Mouse (Mus musculus): ENCODE data around the gene Psmd4. TPM values are rescaled to one million over a fixed set of nuclear protein-coding genes. Genes with fewer than 3 reads are reported as not detected.
A peak's percentile ranks its signal among the peaks of the same experiment; 100 is the strongest.
"Not testable (repeated sequence)": the region's sequence is repeated elsewhere in the genome, so short reads cannot be mapped to it uniquely, and the experiment has no call there.

Gene Psmd4
- polyA plus RNA-seq, 1 experiment from 2014 or later = 229 TPM

DNA sequence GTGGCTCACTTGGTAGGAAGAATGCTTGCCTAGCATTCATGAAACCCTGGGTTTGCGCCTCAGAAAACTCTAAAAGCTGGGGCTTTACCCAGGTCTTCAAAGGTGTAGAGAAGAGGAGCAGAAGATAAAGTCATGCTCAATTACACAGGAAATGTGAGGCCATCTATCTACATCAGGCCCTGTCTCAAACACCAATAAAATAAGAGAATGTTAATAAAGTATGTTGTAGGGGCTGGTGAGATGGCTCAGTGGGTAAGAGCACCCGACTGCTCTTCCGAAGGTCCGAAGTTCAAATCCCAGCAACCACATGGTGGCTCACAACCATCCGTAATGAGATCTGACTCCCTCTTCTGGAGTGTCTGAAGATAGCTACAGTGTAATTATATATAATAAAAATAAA lies 21.5 kb downstream of the Psmd4 start:
- not testable (repeated sequence) for H3K4me3 ChIP-seq; H3K9me3 ChIP-seq (replicated peaks); ATAC-seq; H3K4me2 ChIP-seq; H3K27me3 ChIP-seq (replicated peaks); H3K36me3 ChIP-seq; H3K27ac ChIP-seq; H3K9ac ChIP-seq
- peaks cover 36% of the 10 kb centered on the region for H3K4me1 ChIP-seq
- 85% methylated on average over 5 of the region's 5 CpGs for WGBS (ENCODE audit: insufficient replicate concordance)

DNA sequence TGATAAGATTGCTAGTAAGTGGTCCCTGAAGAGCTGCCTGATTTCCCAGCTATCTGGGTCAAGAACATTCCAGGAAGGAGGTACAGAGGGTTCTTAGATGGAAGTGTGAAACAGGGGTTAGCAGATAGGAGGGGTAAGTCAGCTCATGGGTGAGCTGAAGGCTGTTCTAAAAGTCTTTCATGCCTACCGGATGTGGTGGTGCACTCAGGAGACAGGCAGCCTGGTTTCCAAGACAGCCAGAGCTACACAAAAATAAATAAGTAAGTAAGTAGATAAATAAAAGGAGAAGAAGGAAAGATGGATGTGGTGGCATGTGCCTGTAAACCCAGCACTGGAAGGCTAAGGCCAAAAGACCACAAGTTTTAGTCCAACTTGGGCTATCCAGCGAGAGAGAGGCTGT lies 23.7 kb downstream of the Psmd4 start:
- H3K4me1 ChIP-seq = peaks cover 25% of the 10 kb centered on the region
- H3K36me3 ChIP-seq = peaks cover 5% of the 10 kb centered on the region; the same call in 1 of the 2 replicates
- H3K4me3 ChIP-seq = no peak overlapping the region
- no peaks in the 10 kb centered on the region for H3K9me3 ChIP-seq (replicated peaks)
- no peak overlapping the region for H3K27ac ChIP-seq
- no peaks in the 10 kb centered on the region for H3K27me3 ChIP-seq (replicated peaks)
- 76% methylated on average over 2 of the region's 2 CpGs for WGBS (ENCODE audit: insufficient replicate concordance)
- no peak overlapping the region for H3K4me2 ChIP-seq
- ATAC-seq = no peak
- no peak overlapping the region for H3K9ac ChIP-seq

DNA sequence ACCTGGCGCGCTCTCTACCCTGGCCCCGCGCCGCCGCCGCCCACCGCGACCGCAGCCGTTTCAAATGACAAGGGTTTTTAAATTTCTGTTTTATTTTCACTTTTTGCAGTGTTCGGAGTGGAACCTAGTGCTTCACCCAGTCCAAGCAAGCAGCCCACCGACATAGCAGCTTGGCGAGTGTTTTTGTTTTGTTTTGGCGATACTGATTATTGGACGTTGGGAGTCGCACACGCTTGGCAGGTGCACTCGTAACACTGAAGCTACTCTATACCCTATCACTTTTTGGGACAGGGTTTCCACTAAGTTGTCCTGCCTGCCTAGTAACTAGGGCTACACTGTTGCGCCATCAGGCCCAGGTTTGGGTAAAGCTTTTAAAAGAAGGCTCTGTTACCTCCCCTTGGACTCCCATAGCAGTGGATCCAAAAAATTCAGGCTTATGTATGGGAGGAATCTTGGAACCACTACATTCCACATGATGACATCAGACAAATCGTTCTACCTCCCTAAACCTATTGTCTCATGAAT lies 25.8 kb downstream of the Psmd4 start:
- H3K27me3 ChIP-seq (replicated peaks) = no peaks in the 10 kb centered on the region
- H3K9me3 ChIP-seq (replicated peaks) = no peaks in the 10 kb centered on the region
- peak overlapping the region; percentile 91 for H3K4me3 ChIP-seq
- WGBS (ENCODE audit: insufficient replicate concordance) = 4% methylated on average over 21 of the region's 21 CpGs
- peaks cover 39% of the 10 kb centered on the region for H3K4me1 ChIP-seq
- H3K36me3 ChIP-seq = peaks cover 21% of the 10 kb centered on the region
- peak overlapping the region; percentile 79 for H3K9ac ChIP-seq
- peak overlapping the region; percentile 97 for H3K4me2 ChIP-seq
- no peak for ATAC-seq
- peak overlapping the region; percentile 97 for H3K27ac ChIP-seq

DNA sequence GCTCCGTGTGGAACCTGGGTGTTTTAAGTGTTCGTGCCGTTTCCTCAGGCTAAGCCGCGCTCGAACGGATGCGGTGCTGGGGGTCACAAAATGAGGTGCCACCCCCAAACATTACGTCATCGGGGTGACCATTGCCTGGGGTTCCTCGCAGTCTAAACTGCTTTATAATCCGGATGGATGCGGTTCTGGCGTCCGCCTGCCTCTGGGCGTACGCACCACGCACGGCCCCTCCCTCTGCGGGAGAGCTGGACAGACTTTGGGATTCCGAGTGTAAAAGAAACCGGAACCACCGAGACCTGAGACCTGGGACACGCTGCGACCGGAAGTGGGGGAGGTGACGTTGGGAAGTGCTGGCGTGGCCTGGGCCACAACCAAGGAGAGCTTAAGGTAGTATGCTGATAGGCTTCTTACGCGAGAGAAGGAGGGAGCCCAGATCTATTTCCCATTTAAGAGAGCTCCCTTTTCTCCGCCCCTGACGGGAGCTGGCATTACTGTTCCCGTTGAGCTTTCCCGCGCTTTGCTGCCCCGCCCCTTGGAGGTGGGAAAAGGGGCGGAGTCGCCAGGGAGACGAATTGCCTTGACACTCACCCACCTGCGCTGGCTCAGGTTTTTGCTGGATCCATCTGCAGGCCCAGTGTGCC lies 26.4 kb downstream of the Psmd4 start:
- peak overlapping the region; percentile 97 for H3K4me2 ChIP-seq
- peak; percentile 61 for ATAC-seq
- WGBS (ENCODE audit: insufficient replicate concordance) = under 1% methylated on average over 40 of the region's 40 CpGs
- peaks cover 27% of the 10 kb centered on the region for H3K36me3 ChIP-seq
- peaks cover 45% of the 10 kb centered on the region for H3K4me1 ChIP-seq
- no peaks in the 10 kb centered on the region for H3K9me3 ChIP-seq (replicated peaks)
- peak overlapping the region; percentile 91 for H3K4me3 ChIP-seq
- no peaks in the 10 kb centered on the region for H3K27me3 ChIP-seq (replicated peaks)
- H3K27ac ChIP-seq = peak overlapping the region; percentile 97
- H3K9ac ChIP-seq = peak overlapping the region; percentile 79

DNA sequence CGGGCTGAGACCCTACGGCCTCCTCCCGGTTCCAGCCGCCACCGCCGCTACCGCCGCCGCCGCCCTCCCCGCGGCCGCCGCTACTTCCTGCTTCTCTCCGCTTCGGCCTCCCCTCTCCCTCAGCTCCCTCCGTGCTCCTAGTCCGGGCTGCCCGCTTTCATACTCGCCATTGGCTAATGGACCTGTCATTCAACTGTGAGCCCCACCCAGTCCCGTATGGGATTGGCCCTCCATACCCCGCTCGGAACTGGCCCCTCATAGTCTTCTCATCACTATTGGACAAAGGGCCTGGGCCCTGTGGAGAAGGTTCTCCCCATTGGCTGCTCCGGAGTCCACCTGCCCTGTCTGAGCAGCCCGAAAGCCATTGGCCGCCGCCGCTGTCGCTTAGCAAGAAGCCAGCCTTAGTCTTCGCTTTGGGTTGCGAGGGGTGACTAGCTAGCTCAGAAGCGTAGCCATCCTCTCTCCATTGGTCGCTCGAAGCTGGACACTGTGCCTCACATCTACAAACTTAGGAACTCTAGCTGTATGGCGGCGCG lies 27.0 kb downstream of the Psmd4 start, which contains the start of gene Zfp687:
Zfp687 (minus strand) TSS at position 112 of the 536 bp plus-strand sequence.
- Histone ChIP-seq H3K9ac (peak within 1 kb of the TSS; percentile 87), H3K9me3 (replicated peaks) (no peaks in the 10 kb centered on the region), H3K4me1 (peaks cover 46% of the 10 kb centered on the region), H3K27ac (peak within 1 kb of the TSS; percentile 97), H3K4me3 (peak within 1 kb of the TSS; percentile 91), H3K27me3 (replicated peaks) (no peaks in the 10 kb centered on the region), H3K4me2 (peak within 1 kb of the TSS; percentile 97), H3K36me3 (peaks cover 33% of the 10 kb centered on the region)
- peak; percentile 98 for ATAC-seq
- WGBS (ENCODE audit: insufficient replicate concordance) = under 1% methylated on average over 37 of the region's 37 CpGs

DNA sequence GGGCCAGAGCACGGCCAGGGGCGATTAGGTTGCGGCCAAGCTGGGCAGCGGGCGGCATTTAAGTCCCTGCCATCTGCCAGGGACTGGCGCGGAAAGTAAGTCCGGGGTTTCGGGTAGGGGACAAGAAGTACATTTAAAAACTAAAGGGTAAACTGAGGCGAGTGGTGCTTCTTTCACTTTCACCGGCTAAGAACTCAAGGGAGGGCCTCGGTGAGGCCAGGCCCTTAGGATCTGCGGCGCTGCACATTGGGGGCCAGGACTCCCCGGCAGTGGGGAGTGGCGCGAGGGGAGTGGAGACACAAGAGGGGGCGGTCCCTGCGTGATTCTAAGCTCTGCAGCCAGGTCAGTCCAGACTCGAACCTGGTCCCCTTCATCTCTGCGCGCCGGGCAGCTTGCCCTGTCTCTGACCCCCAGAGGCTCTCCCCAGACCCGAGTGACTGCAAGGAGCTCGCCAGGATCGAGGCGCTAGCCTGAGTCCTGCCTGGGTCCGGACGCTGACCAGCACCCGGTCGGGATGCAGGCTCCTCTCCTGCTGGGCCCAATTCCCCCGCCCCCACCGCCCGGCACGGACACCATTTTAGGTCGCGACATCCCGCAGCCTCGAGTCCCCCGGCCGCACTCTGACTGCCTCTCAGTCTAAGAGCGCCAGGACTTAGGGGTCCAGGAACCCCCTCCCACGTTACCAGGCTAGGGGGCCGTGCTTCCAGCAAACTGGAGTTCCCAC lies 27.8 kb downstream of the Psmd4 start:
- Histone ChIP-seq H3K4me2 (peak overlapping the region; percentile 97), H3K9me3 (replicated peaks) (no peaks in the 10 kb centered on the region), H3K27me3 (replicated peaks) (no peaks in the 10 kb centered on the region), H3K27ac (peak overlapping the region; percentile 97), H3K4me1 (peaks cover 46% of the 10 kb centered on the region), H3K9ac (peak overlapping the region; percentile 87), H3K4me3 (peak overlapping the region; percentile 91), H3K36me3 (peaks cover 37% of the 10 kb centered on the region)
- 1% methylated on average over 44 of the region's 44 CpGs for WGBS (ENCODE audit: insufficient replicate concordance)
- ATAC-seq = no peak

DNA sequence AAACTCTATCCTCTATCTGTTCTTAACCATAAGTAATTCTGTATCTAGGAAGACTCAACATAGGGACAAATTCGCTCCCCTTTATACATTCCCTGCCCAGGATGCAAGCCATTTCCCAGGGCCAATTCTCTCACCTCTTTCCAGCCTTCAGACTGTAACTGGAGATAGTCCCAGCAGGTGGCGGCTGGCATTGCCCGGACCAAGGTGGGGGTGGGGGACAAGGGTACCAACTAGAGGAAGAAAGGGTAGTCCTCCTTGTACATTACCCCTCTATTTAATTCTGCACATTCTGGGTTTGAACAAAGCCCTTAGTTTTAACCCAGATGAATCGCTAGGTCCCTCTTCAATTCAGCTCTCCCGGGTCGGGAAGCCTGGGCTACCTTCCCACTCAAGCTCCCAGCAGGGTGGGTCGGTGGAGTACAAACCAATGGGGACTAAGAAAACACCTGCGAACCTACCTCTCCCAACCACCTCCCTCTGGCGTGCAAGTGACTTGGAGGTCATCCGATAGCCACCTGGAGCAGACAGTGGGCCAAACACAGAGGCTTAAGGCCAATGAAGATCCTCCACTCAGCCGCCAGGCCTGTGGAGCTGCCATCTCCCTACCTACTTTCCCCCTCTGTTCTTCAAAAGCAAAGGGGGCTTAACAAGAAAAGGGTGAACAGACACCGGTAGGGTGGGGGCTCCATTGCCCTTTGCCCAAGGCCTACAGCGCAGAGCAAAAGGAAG lies 28.6 kb downstream of the Psmd4 start:
- peak overlapping the region; percentile 97 for H3K27ac ChIP-seq
- H3K9ac ChIP-seq = peak overlapping the region; percentile 87
- no peak for ATAC-seq
- peaks cover 44% of the 10 kb centered on the region for H3K36me3 ChIP-seq
- peak overlapping the region; percentile 97 for H3K4me2 ChIP-seq
- H3K4me3 ChIP-seq = peak overlapping the region; percentile 91
- no peaks in the 10 kb centered on the region for H3K27me3 ChIP-seq (replicated peaks)
- 22% methylated on average over 13 of the region's 13 CpGs for WGBS (ENCODE audit: insufficient replicate concordance)
- H3K4me1 ChIP-seq = peaks cover 46% of the 10 kb centered on the region
- no peaks in the 10 kb centered on the region for H3K9me3 ChIP-seq (replicated peaks)

DNA sequence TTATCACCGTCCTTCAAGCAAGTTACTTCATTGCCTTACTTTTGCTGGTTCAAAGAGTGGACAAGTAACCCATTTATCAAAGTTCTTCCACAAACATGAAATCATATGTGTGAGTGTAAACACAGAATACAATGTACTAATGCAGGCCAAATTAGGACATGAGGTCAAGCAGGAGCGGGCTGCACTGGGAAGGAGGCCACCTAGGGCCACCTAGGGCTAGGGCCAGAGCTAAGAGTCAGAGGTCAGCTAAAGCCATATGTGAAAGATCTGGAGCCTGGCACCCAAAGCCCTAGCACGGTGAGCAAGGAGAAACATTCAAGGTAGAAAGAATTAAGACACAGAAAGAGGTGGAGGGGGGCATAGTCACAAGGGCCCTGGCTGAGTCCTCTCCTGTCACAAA lies 29.4 kb downstream of the Psmd4 start:
- H3K4me2 ChIP-seq = peak overlapping the region; percentile 97
- no peak for ATAC-seq
- H3K36me3 ChIP-seq = peaks cover 53% of the 10 kb centered on the region
- H3K4me1 ChIP-seq = peaks cover 41% of the 10 kb centered on the region
- no peak overlapping the region for H3K27ac ChIP-seq
- no peak overlapping the region for H3K4me3 ChIP-seq
- no peaks in the 10 kb centered on the region for H3K9me3 ChIP-seq (replicated peaks)
- H3K27me3 ChIP-seq (replicated peaks) = no peaks in the 10 kb centered on the region
- 83% methylated on average over 3 of the region's 3 CpGs for WGBS (ENCODE audit: insufficient replicate concordance)
- no peak overlapping the region for H3K9ac ChIP-seq

DNA sequence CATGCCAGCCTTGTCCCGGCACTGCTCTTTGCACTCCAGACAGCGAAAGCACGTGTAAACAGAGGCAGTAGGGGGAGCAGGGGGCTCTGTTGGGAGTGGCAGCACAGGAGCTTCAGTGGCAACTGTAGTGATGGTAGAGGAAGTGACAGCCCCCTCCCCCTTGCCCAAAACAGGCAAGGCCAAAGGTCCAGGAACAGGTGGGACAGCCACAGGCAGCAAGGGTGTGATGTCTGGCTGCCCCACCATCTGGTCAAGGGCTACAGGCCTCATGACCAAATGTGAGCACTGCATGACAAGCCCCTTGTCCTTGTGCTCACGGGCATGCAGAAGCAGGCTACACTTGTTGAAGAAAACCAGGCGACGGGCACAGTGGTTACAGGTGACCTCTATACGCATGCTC lies 32.0 kb downstream of the Psmd4 start:
- H3K36me3 ChIP-seq = peaks cover 77% of the 10 kb centered on the region
- peaks cover 29% of the 10 kb centered on the region for H3K4me1 ChIP-seq
- no peaks in the 10 kb centered on the region for H3K27me3 ChIP-seq (replicated peaks)
- H3K4me2 ChIP-seq = no peak overlapping the region
- H3K4me3 ChIP-seq = no peak overlapping the region
- 0 out of 2 replicates have a peak overlapping the region, but pooled peaks have one; percentile 7 for H3K27ac ChIP-seq
- no peaks in the 10 kb centered on the region for H3K9me3 ChIP-seq (replicated peaks)
- 81% methylated on average over 7 of the region's 7 CpGs for WGBS (ENCODE audit: insufficient replicate concordance)
- no peak for ATAC-seq
- H3K9ac ChIP-seq = no peak overlapping the region

DNA sequence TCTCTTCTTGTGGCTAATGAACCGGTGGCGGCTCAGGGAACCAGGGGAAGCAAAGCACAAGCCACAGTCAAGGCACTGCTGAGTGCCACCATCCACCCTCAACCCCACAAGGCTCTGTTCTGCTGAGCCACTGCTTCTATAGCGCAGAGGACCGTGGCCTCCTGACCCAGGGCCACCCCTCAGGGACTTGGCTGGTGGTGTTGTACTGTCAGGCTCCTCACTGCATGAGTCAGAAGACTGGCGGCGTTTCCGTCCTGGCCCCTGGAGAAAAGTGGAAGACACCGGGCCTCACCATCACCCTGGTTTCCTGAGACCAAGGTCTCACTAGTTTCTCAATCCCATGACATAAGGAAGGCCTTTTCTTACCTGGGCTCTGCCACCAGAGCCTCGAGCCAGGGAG lies 34.7 kb downstream of the Psmd4 start:
- no peak overlapping the region for H3K27ac ChIP-seq
- H3K9me3 ChIP-seq (replicated peaks) = no peaks in the 10 kb centered on the region
- H3K4me1 ChIP-seq = peaks cover 32% of the 10 kb centered on the region
- H3K36me3 ChIP-seq = peaks cover 96% of the 10 kb centered on the region
- 85% methylated on average over 9 of the region's 9 CpGs for WGBS (ENCODE audit: insufficient replicate concordance)
- no peak overlapping the region for H3K4me3 ChIP-seq
- H3K4me2 ChIP-seq = no peak overlapping the region
- H3K9ac ChIP-seq = no peak overlapping the region
- H3K27me3 ChIP-seq (replicated peaks) = no peaks in the 10 kb centered on the region
- no peak for ATAC-seq

DNA sequence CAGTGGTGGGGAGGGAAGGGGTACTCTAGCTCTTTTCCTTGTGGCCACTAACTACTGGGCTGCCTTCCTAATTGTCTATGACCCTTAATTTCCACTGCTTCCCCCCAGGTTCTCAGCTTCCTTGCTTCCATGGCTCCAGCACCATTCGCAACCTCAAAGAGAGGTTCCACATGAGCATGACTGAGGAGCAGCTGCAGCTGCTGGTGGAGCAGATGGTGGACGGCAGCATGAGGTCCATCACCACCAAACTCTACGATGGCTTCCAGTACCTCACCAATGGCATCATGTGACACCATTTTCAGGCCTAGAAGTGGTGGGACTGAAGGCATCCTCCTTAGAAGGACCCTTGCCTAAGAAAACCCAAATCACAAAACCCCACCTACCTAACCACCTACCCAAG lies 36.8 kb downstream of the Psmd4 start:
- H3K27me3 ChIP-seq (replicated peaks) = no peaks in the 10 kb centered on the region
- H3K4me1 ChIP-seq = peaks cover 22% of the 10 kb centered on the region
- H3K4me2 ChIP-seq = no peak overlapping the region
- H3K36me3 ChIP-seq = peaks cover 97% of the 10 kb centered on the region
- ATAC-seq = no peak
- no peak overlapping the region for H3K4me3 ChIP-seq
- 87% methylated on average over 3 of the region's 3 CpGs for WGBS (ENCODE audit: insufficient replicate concordance)
- H3K9ac ChIP-seq = no peak overlapping the region
- no peaks in the 10 kb centered on the region for H3K9me3 ChIP-seq (replicated peaks)
- no peak overlapping the region for H3K27ac ChIP-seq

DNA sequence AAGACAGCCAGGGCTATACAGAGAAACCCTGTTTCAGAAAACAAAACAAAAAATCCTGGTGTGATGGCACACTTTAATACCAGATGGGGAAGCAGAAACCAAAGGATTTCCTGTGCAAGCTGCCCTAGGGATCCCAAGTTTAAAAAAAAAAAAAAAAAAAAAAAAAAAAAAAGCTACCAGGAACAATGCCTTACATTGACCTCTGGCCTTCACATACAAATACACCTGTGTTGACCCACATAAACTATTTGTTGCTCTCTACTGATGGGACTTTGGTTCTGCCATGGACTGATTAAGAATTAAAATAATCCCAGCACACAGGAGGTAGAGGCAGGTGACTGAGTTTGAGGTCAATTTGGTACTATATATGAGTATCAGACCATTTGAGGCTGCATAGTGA lies 39.1 kb downstream of the Psmd4 start:
- H3K4me1 ChIP-seq = peaks cover 22% of the 10 kb centered on the region
- H3K36me3 ChIP-seq = peaks cover 95% of the 10 kb centered on the region
- no peak overlapping the region for H3K4me3 ChIP-seq
- no peaks in the 10 kb centered on the region for H3K9me3 ChIP-seq (replicated peaks)
- H3K4me2 ChIP-seq = no peak overlapping the region
- no peak overlapping the region for H3K27ac ChIP-seq
- no peak overlapping the region for H3K9ac ChIP-seq
- no peaks in the 10 kb centered on the region for H3K27me3 ChIP-seq (replicated peaks)
- ATAC-seq = no peak
